Mouse (Mus musculus) stomach, embryonic 14.5 days (tissue): ENCODE measurements around the gene Txndc8. TPM values are rescaled to one million over a fixed set of nuclear protein-coding genes. Genes with fewer than 3 reads are reported as not detected.

Experiments
- ATAC-seq: fragments of 200-750 bp; cut with Nextera tagmentation; 2 replicates; pipeline ENCODE4 v1.8.0; 2017; ENCODE audit warnings: low read depth, moderate TSS enrichment; ENCODE audit not compliant: insufficient number of reproducible peaks, insufficient read depth, low FRiP score
- H3K27ac ChIP-seq: fragments of 300-500 bp; sonication (generic); 2 replicates; pipeline ENCODE4 v1.5.1; 2014; ENCODE audit warnings: mild to moderate bottlenecking, low read length, moderate library complexity, mixed read lengths
- H3K27me3 ChIP-seq: fragments of 300-500 bp; sonication (generic); 2 replicates; pipeline ENCODE4 v1.6.1; 2014; ENCODE audit warnings: low read length, control low read depth, mixed read lengths; ENCODE audit not compliant: control insufficient read depth, insufficient read depth
- H3K36me3 ChIP-seq: fragments of 300-500 bp; sonication (generic); 2 replicates; pipeline ENCODE4 v1.6.1; 2014; ENCODE audit warnings: mild to moderate bottlenecking, control low read depth, low read length, moderate library complexity, mixed read lengths; ENCODE audit not compliant: control insufficient read depth, insufficient read depth
- H3K4me1 ChIP-seq: fragments of 300-500 bp; sonication (generic); 2 replicates; pipeline ENCODE4 v1.6.1; 2014; ENCODE audit warnings: low read length, control low read depth, mixed read lengths; ENCODE audit not compliant: control insufficient read depth, insufficient read depth
- H3K4me2 ChIP-seq: fragments of 300-500 bp; sonication (generic); replicated peaks from 2 replicates; pipeline ENCODE4 v1.6.1; 2014; ENCODE audit warnings: low read depth, low read length, control low read depth
- H3K4me3 ChIP-seq: fragments of 300-500 bp; sonication (generic); 2 replicates; pipeline ENCODE4 v1.5.1; 2014; ENCODE audit warnings: low read depth, low read length, control low read depth
- H3K9ac ChIP-seq: fragments of 300-500 bp; sonication (generic); replicated peaks from 2 replicates; pipeline ENCODE4 v1.6.1; 2014; ENCODE audit warnings: low read depth, mild to moderate bottlenecking, control low read depth, low read length, moderate library complexity, mixed read lengths
- H3K9me3 ChIP-seq: fragments of 300-500 bp; sonication (generic); 2 replicates; pipeline ENCODE4 v1.6.1; 2016; ENCODE audit warnings: low read depth, low read length, control low read depth; ENCODE audit not compliant: control insufficient read depth
- WGBS: fragments of 180-500 bp; shearing (Covaris S2); extraction: QIAGEN DNeasy Blood & Tissue Kit; methylation state at CpG from one replicate; pipeline ENCODE4 v1.1.7; 2014; 5-methylcytosine and 5-hydroxymethylcytosine counted together
- polyA plus RNA-seq: library from polyadenylated mRNA; unstranded; fragments of >200 nt; fragmentation: Nextera tagmentation; extraction: Ambion mirVana; gene quantifications from 2 replicates; pipeline ENCODE4 v1.2.1, GENCODE M21; 2014

Gene Txndc8
- polyA plus RNA-seq, 1 experiment from 2014 or later: not detected

GRCm38 (mm10) chr4:57937292-57937691, 71.6 kb downstream of the Txndc8 start:
- no peaks in the 10 kb centered on the region for H3K9me3 ChIP-seq
- 81% methylated on average over 6 of the region's 6 CpGs for WGBS
- no peak overlapping the region for H3K4me3 ChIP-seq
- no peak overlapping the region for H3K27ac ChIP-seq
- H3K9ac ChIP-seq: no peak overlapping the region
- H3K4me1 ChIP-seq: no peaks in the 10 kb centered on the region
- H3K36me3 ChIP-seq: no peaks in the 10 kb centered on the region
- ATAC-seq: no peak
- H3K27me3 ChIP-seq: no peaks in the 10 kb centered on the region
- no peak overlapping the region for H3K4me2 ChIP-seq

GRCm38 (mm10) chr4:57934181-57934580, 74.7 kb downstream of the Txndc8 start:
- Histone ChIP-seq H3K4me3 (no peak overlapping the region), H3K27ac (no peak overlapping the region), H3K4me1 (no peaks in the 10 kb centered on the region), H3K27me3 (no peaks in the 10 kb centered on the region), H3K36me3 (no peaks in the 10 kb centered on the region), H3K9me3 (no peaks in the 10 kb centered on the region), H3K9ac (no peak overlapping the region), H3K4me2 (no peak overlapping the region)
- WGBS: 77% methylated on average over 5 of the region's 5 CpGs
- no peak for ATAC-seq

Other genes starting within 250 kb of the Txndc8 start
- 9.4 and 9.9 TPM in 2 replicates for gene D630039A03Rik, start 92.8 kb downstream of the Txndc8 start, polyA plus RNA-seq
- gene Txn1, start 52.7 kb downstream of the Txndc8 start, polyA plus RNA-seq: 466 and 478 TPM in 2 replicates
- gene Svep1, start 197.7 kb upstream of the Txndc8 start, polyA plus RNA-seq: 9.7 and 11.0 TPM in 2 replicates